Mouse (Mus musculus) stomach, postnatal 0 days (tissue): ENCODE data around the gene Zfp652. TPM values are rescaled to one million over a fixed set of nuclear protein-coding genes. Genes with fewer than 3 reads are reported as not detected.

Experiments
- ATAC-seq: fragments of 200-750 bp; cut with Nextera tagmentation; 2 replicates; pipeline ENCODE4 v1.8.0; 2017; ENCODE audit not compliant: low FRiP score, low TSS enrichment
- DNase-seq: peaks from one replicate; pipeline ENCODE4 v3.0.0-alpha.2; 2016; ENCODE audit warnings: low spot score
- H3K27ac ChIP-seq: fragments of 300-500 bp; sonication (generic); replicated peaks from 2 replicates; pipeline ENCODE4 v1.5.1; 2014; ENCODE audit warnings: mild to moderate bottlenecking, control low read depth
- H3K27me3 ChIP-seq: fragments of 300-500 bp; sonication (generic); 2 replicates; pipeline ENCODE4 v1.6.1; 2014; ENCODE audit warnings: low read length; ENCODE audit not compliant: control insufficient read depth, insufficient read depth
- H3K36me3 ChIP-seq: fragments of 300-500 bp; sonication (generic); 2 replicates; pipeline ENCODE4 v1.6.1; 2014; ENCODE audit warnings: low read length, mixed read lengths; ENCODE audit not compliant: control insufficient read depth, insufficient read depth
- H3K4me1 ChIP-seq: fragments of 300-500 bp; sonication (generic); replicated peaks from 2 replicates; pipeline ENCODE4 v1.6.1; 2014; ENCODE audit warnings: antibody characterized with exemption; ENCODE audit not compliant: control insufficient read depth, insufficient read depth
- H3K4me2 ChIP-seq: fragments of 300-500 bp; sonication (generic); replicated peaks from 2 replicates; pipeline ENCODE4 v1.6.1; 2014; ENCODE audit warnings: low read depth, mild to moderate bottlenecking, control low read depth, moderate library complexity
- H3K4me3 ChIP-seq: fragments of 300-500 bp; sonication (generic); 2 replicates; pipeline ENCODE4 v1.5.1; 2014; ENCODE audit warnings: low read depth, low read length, control low read depth
- H3K9ac ChIP-seq: fragments of 300-500 bp; sonication (generic); 2 replicates; pipeline ENCODE4 v1.6.1; 2014; ENCODE audit warnings: mild to moderate bottlenecking, low read length, control low read depth, mixed read lengths
- H3K9me3 ChIP-seq: fragments of 300-500 bp; sonication (generic); 2 replicates; pipeline ENCODE4 v1.6.1; 2016; ENCODE audit warnings: low read length; ENCODE audit not compliant: control insufficient read depth
- CTCF ChIP-seq: IDR thresholded peaks from 2 replicates; pipeline ENCODE4 v1.5.1; 2016; ENCODE audit warnings: antibody characterized with exemption, low read depth, mild to moderate bottlenecking, moderate library complexity
- EP300 ChIP-seq: optimal IDR thresholded peaks from 2 replicates; pipeline ENCODE3; 2016; ENCODE audit warnings: antibody characterized with exemption
- WGBS: fragments of 180-500 bp; shearing (Covaris S2); extraction: QIAGEN DNeasy Blood & Tissue Kit; methylation state at CpG from one replicate; pipeline ENCODE4 v1.1.7; 2014; 5-methylcytosine and 5-hydroxymethylcytosine counted together
- polyA plus RNA-seq: library from polyadenylated mRNA; unstranded; fragments of >200 nt; fragmentation: Nextera tagmentation; extraction: Ambion mirVana; gene quantifications from 2 replicates; pipeline ENCODE4 v1.2.1, GENCODE M21; 2015

The Zfp652 gene
- polyA plus RNA-seq, 1 experiment from 2014 or later: 10.0 TPM

DNA sequence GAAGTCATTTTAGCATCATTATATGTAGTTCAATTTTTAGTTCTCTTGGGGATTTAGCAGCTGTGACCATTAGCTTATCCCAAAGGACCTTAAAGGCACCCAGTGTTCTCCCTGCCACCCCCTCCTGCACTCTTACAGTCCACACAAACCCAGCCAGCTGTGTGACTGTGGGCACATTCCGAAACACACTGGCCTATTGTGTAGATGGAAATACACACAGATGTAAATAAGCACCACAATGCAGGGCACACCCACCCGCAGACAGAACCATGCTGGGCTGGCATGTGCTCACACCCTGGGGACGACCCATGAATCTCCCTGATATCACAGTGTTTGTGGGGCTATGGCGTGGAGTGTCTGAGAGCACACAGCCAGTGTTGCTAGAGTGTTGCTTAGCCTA, 99.8 kb downstream of the Zfp652 start:
- H3K4me2 ChIP-seq: no peak overlapping the region
- no peaks in the 10 kb centered on the region for H3K9me3 ChIP-seq
- H3K36me3 ChIP-seq: no peaks in the 10 kb centered on the region
- no peak for TF ChIP-seq EP300
- TF ChIP-seq CTCF: no peak
- DNase-seq (no peak), ATAC-seq (no peak)
- 59% methylated on average over 4 of the region's 4 CpGs for WGBS
- no peak overlapping the region for H3K4me3 ChIP-seq
- no peaks in the 10 kb centered on the region for H3K4me1 ChIP-seq
- H3K9ac ChIP-seq: no peak overlapping the region
- no peaks in the 10 kb centered on the region for H3K27me3 ChIP-seq
- H3K27ac ChIP-seq: no peak overlapping the region

DNA sequence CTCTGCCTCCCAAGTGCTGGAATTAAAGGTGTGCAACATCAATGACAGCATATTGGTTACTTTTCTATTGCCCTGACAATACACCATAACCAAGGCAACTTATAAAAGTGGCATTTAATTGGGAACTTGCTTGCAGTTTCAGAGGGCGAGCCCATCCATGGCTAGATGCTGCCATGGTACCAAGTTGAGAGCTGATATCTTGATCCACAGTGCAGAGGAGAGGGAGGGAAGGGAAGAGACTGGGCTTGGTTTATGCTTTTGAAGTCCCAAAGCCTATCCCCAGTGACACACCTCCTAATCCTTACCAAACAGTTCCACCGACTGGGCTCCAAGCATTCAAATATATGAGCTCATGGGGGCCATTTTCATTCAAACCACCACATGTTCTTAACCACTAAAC, 101.6 kb downstream of the Zfp652 start:
- ATAC-seq: no peak
- H3K9me3 ChIP-seq: no peaks in the 10 kb centered on the region
- no peak for DNase-seq
- H3K4me3 ChIP-seq: no peak overlapping the region
- H3K9ac ChIP-seq: no peak overlapping the region
- 81% methylated on average over 2 of the region's 2 CpGs for WGBS
- H3K27me3 ChIP-seq: no peaks in the 10 kb centered on the region
- no peak overlapping the region for H3K4me2 ChIP-seq
- no peak overlapping the region for H3K27ac ChIP-seq
- TF ChIP-seq EP300 (no peak), CTCF (no peak)
- no peaks in the 10 kb centered on the region for H3K36me3 ChIP-seq
- H3K4me1 ChIP-seq: no peaks in the 10 kb centered on the region

DNA sequence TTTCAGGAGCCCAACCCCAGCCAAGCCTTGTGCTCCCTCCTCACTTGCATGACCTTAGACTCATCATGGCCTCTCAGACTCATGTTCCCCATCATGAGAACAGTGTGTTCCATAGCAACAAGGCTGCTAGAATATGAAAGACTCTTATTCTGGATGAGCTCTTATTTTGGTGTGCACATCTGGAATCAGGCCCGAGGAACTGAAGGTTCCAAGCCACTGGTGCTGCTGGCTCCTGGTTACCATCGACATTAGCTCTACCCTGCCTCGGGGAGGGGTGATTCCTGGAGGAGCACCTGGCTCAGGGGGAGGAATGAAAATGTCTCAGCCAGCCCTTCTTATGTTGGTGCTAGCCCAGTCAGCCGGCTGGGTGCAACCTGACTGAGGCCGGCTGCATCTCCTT, 102.4 kb downstream of the Zfp652 start:
- TF ChIP-seq EP300: no peak
- no peak for TF ChIP-seq CTCF
- DNase-seq (no peak), ATAC-seq (no peak)
- WGBS: 68% methylated on average over 5 of the region's 5 CpGs
- no peaks in the 10 kb centered on the region for H3K9me3 ChIP-seq
- no peak overlapping the region for H3K4me3 ChIP-seq
- no peak overlapping the region for H3K9ac ChIP-seq
- no peaks in the 10 kb centered on the region for H3K4me1 ChIP-seq
- no peak overlapping the region for H3K4me2 ChIP-seq
- no peaks in the 10 kb centered on the region for H3K27me3 ChIP-seq
- H3K27ac ChIP-seq: no peak overlapping the region
- no peaks in the 10 kb centered on the region for H3K36me3 ChIP-seq

DNA sequence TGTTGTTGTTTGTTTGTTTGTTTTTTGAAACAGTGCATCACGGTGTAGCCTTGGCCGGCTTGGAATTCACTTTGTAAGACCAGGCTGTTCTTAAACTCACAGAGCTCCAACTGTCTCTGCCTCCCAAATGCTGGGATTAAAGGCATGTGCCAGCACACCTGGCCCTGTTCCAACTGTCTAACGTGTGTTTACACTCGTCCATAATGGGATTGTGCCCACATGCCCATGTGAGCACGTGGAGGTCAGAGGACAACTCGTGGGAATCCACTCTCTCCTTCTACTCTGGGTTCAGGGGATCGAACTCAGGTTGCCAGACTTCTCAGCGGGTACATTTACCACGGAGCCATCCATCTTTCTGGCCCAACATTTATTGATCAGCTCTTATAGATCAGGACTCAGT, 102.9 kb downstream of the Zfp652 start:
- DNase-seq (no peak), ATAC-seq (no peak)
- 63% methylated on average over 9 of the region's 9 CpGs for WGBS
- no peak overlapping the region for H3K9ac ChIP-seq
- no peak for TF ChIP-seq CTCF
- no peak for TF ChIP-seq EP300
- no peak overlapping the region for H3K27ac ChIP-seq
- no peaks in the 10 kb centered on the region for H3K4me1 ChIP-seq
- no peaks in the 10 kb centered on the region for H3K36me3 ChIP-seq
- no peak overlapping the region for H3K4me3 ChIP-seq
- H3K9me3 ChIP-seq: no peaks in the 10 kb centered on the region
- no peak overlapping the region for H3K4me2 ChIP-seq
- H3K27me3 ChIP-seq: no peaks in the 10 kb centered on the region

DNA sequence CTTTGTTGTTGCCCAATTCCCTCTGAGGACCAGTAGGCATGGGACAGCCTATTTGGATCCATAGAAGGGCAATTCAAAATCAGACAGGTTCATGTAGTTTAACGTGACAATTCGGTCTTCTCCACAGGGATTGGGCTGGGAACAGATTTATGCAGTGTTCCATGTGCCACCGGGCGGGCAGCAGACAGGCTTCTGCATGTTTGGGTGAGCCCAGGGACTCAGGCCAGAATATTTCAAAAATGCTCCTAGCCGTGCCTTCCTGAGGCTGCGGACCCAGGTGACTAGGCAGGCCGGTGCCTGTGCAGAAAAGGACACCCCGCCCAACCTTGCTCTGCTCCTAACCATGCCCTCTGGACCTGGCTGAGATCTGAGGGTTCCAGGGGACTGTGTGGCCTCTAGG, 106.7 kb downstream of the Zfp652 start:
- H3K27me3 ChIP-seq: peaks cover 4% of the 10 kb centered on the region; the same call in 1 of the 2 replicates
- no peaks in the 10 kb centered on the region for H3K4me1 ChIP-seq
- no peak overlapping the region for H3K4me3 ChIP-seq
- TF ChIP-seq CTCF (no peak), EP300 (no peak)
- WGBS: 56% methylated on average over 8 of the region's 8 CpGs
- no peaks in the 10 kb centered on the region for H3K9me3 ChIP-seq
- no peak overlapping the region for H3K9ac ChIP-seq
- H3K27ac ChIP-seq: peak overlapping the region; percentile 63; the same call in 1 of the 2 replicates
- DNase-seq: no peak
- ATAC-seq: no peak; the same call in 1 of the 2 replicates
- no peak overlapping the region for H3K4me2 ChIP-seq
- H3K36me3 ChIP-seq: no peaks in the 10 kb centered on the region

DNA sequence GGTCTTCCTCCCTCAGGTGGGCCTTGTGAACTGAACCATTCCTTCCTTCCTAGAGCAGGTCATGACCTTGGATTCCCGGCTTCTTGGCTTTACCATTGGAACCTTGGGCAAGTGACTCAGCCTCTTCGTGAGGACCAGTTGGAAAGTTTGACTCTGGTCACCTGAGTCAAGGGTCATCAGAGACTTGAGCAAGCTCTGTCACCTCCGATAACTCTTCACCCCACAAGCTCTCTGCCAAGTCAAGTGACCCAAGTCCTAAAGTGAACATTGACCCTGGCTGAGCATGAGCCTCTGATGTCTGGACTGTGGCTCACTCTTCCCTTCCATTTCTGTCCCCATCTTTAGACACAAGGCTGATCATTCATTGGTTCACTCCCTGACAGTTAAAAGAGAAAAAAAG, 109.0 kb downstream of the Zfp652 start:
- TF ChIP-seq EP300 (no peak), CTCF (no peak)
- Histone ChIP-seq H3K27ac (no peak overlapping the region), H3K4me2 (no peak overlapping the region), H3K9me3 (no peaks in the 10 kb centered on the region), H3K9ac (no peak overlapping the region), H3K27me3 (peaks cover 4% of the 10 kb centered on the region; the same call in 1 of the 2 replicates), H3K4me3 (no peak overlapping the region), H3K36me3 (no peaks in the 10 kb centered on the region), H3K4me1 (no peaks in the 10 kb centered on the region; the same call in 1 of the 2 replicates)
- 87% methylated on average over 3 of the region's 3 CpGs for WGBS
- no peak for DNase-seq
- ATAC-seq: no peak
